Mouse (Mus musculus): Measurements from ENCODE around the gene Fiz1. TPM values are rescaled to one million over a fixed set of nuclear protein-coding genes. Genes with fewer than 3 reads are reported as not detected.

The Fiz1 gene
- polyA plus RNA-seq, 1 experiment from 2014 or later, result 10.1 TPM

GRCm38 (mm10) chr7:5052931-5053343 is 38.4 kb upstream of the Fiz1 start:
- TF ChIP-seq CTCF (IDR thresholded peaks at IDR 0.05; ENCODE audit: low read depth) (no peak), EP300 (IDR thresholded peaks at IDR 0.05; ENCODE audit: low read depth) (no peak)
- peaks cover 74% of the 10 kb centered on the region for H3K27me3 ChIP-seq (ENCODE audit: insufficient read depth, low read length)

GRCm38 (mm10) chr7:5052438-5052837 is 37.9 kb upstream of the Fiz1 start:
- H3K9me3 ChIP-seq (ENCODE audit: low read length), result no peaks in the 10 kb centered on the region
- ATAC-seq (no peak), DNase-seq (no peak)
- no peak for TF ChIP-seq EP300 (IDR thresholded peaks at IDR 0.05; ENCODE audit: low read depth)
- no peak for TF ChIP-seq CTCF (IDR thresholded peaks at IDR 0.05; ENCODE audit: low read depth)
- 0 out of 2 replicates have a peak overlapping the region, but pooled peaks have one; percentile 13 for H3K9ac ChIP-seq (replicated peaks)
- H3K27me3 ChIP-seq (ENCODE audit: insufficient read depth, low read length), result peaks cover 70% of the 10 kb centered on the region
- peak overlapping the region; percentile 68 for H3K4me3 ChIP-seq (ENCODE audit: low read depth, low read length)
- H3K27ac ChIP-seq (ENCODE audit: low read depth), result no peak overlapping the region
- 6% methylated on average over 12 of the region's 12 CpGs for WGBS (ENCODE audit: insufficient replicate concordance)
- H3K4me2 ChIP-seq (ENCODE audit: low read depth, low read length), result peak overlapping the region; percentile 81
- H3K4me1 ChIP-seq (ENCODE audit: insufficient read depth), result peaks cover 25% of the 10 kb centered on the region
- no peaks in the 10 kb centered on the region for H3K36me3 ChIP-seq (replicated peaks; ENCODE audit: insufficient read depth, low read length)

More at GRCm38 (mm10) chr7:5052931-5053343, 38.4 kb upstream of the Fiz1 start:
- Histone ChIP-seq H3K36me3 (replicated peaks; ENCODE audit: insufficient read depth, low read length) (no peaks in the 10 kb centered on the region), H3K4me2 (ENCODE audit: low read depth, low read length) (peak overlapping the region; percentile 81), H3K9ac (replicated peaks) (0 out of 2 replicates have a peak overlapping the region, but pooled peaks have one; percentile 13), H3K27ac (ENCODE audit: low read depth) (no peak overlapping the region), H3K4me3 (ENCODE audit: low read depth, low read length) (peak overlapping the region; percentile 21), H3K4me1 (ENCODE audit: insufficient read depth) (peaks cover 25% of the 10 kb centered on the region), H3K9me3 (ENCODE audit: low read length) (no peaks in the 10 kb centered on the region)
- WGBS (ENCODE audit: insufficient replicate concordance), result 4% methylated on average over 38 of the region's 45 CpGs
- no peak for DNase-seq
- ATAC-seq, result no peak

DNA sequence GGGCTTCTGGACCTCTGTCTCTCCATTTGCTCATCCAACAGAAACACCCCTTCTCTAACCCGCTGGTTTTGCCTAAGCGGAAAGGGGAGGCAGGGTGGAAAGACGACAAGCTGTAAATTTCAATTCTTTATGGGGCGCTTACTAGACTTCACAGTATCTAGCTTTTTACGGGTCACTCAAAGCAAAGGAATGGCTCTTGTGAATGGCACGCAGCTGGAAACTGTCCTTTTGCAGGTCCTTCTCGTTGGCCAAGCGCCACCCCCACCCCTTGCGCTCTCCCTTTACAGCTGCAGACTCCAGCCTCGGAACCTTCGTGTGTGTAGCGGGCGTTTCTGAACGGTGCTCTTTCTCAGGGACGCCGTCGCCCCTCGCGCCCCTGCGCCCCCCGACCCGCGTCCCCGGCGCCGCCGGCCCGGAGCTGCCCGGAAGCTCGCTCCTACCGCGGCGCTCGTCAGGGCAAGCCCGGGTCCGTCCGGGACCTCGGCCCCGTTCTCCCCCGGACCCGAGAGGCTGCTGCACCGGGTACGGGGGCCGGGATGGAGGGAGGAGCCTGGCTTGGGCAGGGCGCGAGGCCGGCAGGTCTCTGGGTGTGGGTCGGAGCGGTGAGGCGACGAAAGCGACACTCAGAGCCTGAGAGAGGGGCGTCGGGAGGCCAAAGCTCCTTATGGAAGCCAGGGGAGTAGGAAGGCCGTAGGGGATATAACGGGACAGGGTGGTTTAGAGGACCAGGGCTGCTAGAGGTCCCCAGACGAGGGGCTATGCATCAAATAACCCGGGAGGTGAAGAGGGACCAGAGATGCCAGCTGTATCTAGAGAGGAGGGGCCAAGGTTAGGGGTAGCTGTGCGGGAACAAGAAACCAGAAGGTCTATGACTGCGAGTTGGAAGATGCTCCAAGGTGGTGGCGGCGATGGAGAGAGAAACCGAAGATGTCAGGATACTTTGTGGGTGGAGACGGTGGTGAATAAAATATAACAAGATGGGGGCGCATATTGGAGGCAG is 37.0 kb upstream of the Fiz1 start, which contains the start of gene Zfp580:
Gene Zfp580 (plus strand): TSS at position 346 of the 1,000 bp plus-strand sequence.
- Histone ChIP-seq H3K4me2 (ENCODE audit: low read depth, low read length) (peak within 1 kb of the TSS; percentile 81), H3K4me3 (ENCODE audit: low read depth, low read length) (peak within 1 kb of the TSS; percentile 68), H3K9me3 (ENCODE audit: low read length) (no peaks in the 10 kb centered on the region), H3K9ac (replicated peaks) (peak within 1 kb of the TSS; percentile 77), H3K36me3 (replicated peaks; ENCODE audit: insufficient read depth, low read length) (no peaks in the 10 kb centered on the region), H3K27ac (ENCODE audit: low read depth) (peak within 1 kb of the TSS; percentile 51; the same call in 1 of the 2 replicates), H3K27me3 (ENCODE audit: insufficient read depth, low read length) (peaks cover 61% of the 10 kb centered on the region), H3K4me1 (ENCODE audit: insufficient read depth) (peaks cover 20% of the 10 kb centered on the region)
- under 1% methylated on average over 65 of the region's 65 CpGs for WGBS (ENCODE audit: insufficient replicate concordance)
- no peak for TF ChIP-seq CTCF (IDR thresholded peaks at IDR 0.05; ENCODE audit: low read depth)
- TF ChIP-seq EP300 (IDR thresholded peaks at IDR 0.05; ENCODE audit: low read depth), result no peak
- DNase-seq (peak; percentile 70), ATAC-seq (peak; percentile 88)

- H3K4me3 ChIP-seq (ENCODE audit: low read depth, low read length), result no peak overlapping the region
- ATAC-seq, result no peak
- 12% methylated on average over 2 of the region's 2 CpGs for WGBS (ENCODE audit: insufficient replicate concordance)
Measured at GRCm38 (mm10) chr7:5047313-5047712, 32.8 kb upstream of the Fiz1 start.

DNA sequence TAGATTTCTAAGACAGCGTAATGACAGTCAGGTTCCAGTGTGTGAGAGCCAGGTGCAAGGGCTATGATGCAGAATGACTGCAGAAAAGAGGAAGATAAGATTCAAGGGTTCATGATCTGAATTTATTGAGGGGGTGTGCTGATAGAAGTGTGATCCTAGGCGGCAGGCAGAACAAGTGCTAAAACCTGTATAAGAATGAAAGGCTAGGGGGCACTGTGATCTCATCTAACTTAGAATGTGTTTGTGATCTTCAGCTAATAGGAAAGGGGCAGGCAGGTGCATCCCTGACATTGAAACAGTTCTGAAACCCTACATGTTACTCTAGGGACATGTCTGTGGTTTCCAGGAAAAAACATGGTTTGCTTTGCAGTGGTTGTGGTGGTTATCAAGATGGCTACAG is 31.6 kb upstream of the Fiz1 start:
- Histone ChIP-seq H3K9me3 (ENCODE audit: low read length) (no peaks in the 10 kb centered on the region), H3K4me2 (ENCODE audit: low read depth, low read length) (no peak overlapping the region), H3K27ac (ENCODE audit: low read depth) (no peak overlapping the region), H3K36me3 (replicated peaks; ENCODE audit: insufficient read depth, low read length) (no peaks in the 10 kb centered on the region), H3K4me3 (ENCODE audit: low read depth, low read length) (no peak overlapping the region), H3K27me3 (ENCODE audit: insufficient read depth, low read length) (peaks cover 7% of the 10 kb centered on the region; the same call in 1 of the 2 replicates), H3K9ac (replicated peaks) (no peak overlapping the region), H3K4me1 (ENCODE audit: insufficient read depth) (peaks cover 4% of the 10 kb centered on the region)
- DNase-seq, result no peak
- TF ChIP-seq EP300 (IDR thresholded peaks at IDR 0.05; ENCODE audit: low read depth) (no peak), CTCF (IDR thresholded peaks at IDR 0.05; ENCODE audit: low read depth) (peak; percentile 36; the same call in 1 of the 2 replicates)
- WGBS (ENCODE audit: insufficient replicate concordance), result 60% methylated on average over 2 of the region's 2 CpGs
- ATAC-seq, result no peak

More at GRCm38 (mm10) chr7:5047313-5047712, 32.8 kb upstream of the Fiz1 start:
- Histone ChIP-seq H3K27ac (ENCODE audit: low read depth) (no peak overlapping the region), H3K4me1 (ENCODE audit: insufficient read depth) (peaks cover 10% of the 10 kb centered on the region), H3K9ac (replicated peaks) (no peak overlapping the region), H3K36me3 (replicated peaks; ENCODE audit: insufficient read depth, low read length) (no peaks in the 10 kb centered on the region), H3K27me3 (ENCODE audit: insufficient read depth, low read length) (peaks cover 19% of the 10 kb centered on the region), H3K4me2 (ENCODE audit: low read depth, low read length) (no peak overlapping the region), H3K9me3 (ENCODE audit: low read length) (no peaks in the 10 kb centered on the region)
- DNase-seq, result no peak
- TF ChIP-seq CTCF (IDR thresholded peaks at IDR 0.05; ENCODE audit: low read depth) (peak; percentile 61), EP300 (IDR thresholded peaks at IDR 0.05; ENCODE audit: low read depth) (no peak)

DNA sequence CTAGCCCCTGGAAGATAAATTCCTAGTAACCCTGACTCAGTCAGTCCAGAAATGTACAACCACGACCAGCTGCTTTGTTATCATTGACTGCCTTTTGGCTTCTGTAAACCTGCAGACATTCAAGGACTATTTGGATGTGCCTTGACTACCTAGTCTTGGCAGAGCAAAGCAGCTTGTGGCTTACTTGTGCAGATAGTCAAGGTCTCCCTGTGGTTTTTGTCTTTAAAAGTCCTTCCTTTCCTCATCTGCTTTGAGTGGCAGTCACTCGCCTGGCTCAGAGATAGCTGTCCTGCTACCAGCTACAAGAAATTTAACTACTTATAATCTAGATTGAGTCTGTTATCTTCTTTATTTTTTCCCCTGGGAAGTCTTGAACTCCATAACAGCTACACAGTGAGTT is 30.5 kb upstream of the Fiz1 start:
- Histone ChIP-seq H3K27ac (ENCODE audit: low read depth) (no peak overlapping the region), H3K36me3 (replicated peaks; ENCODE audit: insufficient read depth, low read length) (no peaks in the 10 kb centered on the region), H3K9ac (replicated peaks) (no peak overlapping the region), H3K4me3 (ENCODE audit: low read depth, low read length) (no peak overlapping the region), H3K4me1 (ENCODE audit: insufficient read depth) (no peaks in the 10 kb centered on the region), H3K4me2 (ENCODE audit: low read depth, low read length) (no peak overlapping the region), H3K9me3 (ENCODE audit: low read length) (no peaks in the 10 kb centered on the region), H3K27me3 (ENCODE audit: insufficient read depth, low read length) (no peaks in the 10 kb centered on the region)
- TF ChIP-seq EP300 (IDR thresholded peaks at IDR 0.05; ENCODE audit: low read depth) (no peak), CTCF (IDR thresholded peaks at IDR 0.05; ENCODE audit: low read depth) (no peak)
- ATAC-seq (no peak), DNase-seq (no peak)
- 42% methylated on average over 2 of the region's 2 CpGs for WGBS (ENCODE audit: insufficient replicate concordance)

Measured in liver, postnatal 0 days (tissue).